Mouse (Mus musculus) kidney, adult 2 months (tissue): ENCODE data around the gene Il11ra1.

Experiments used
- CTCF ChIP-seq: fragments of 200-500 bp; conservative IDR thresholded peaks from 2 replicates; pipeline ENCODE4 v1.5.1; 2011; ENCODE audit warnings: low read depth, mild to moderate bottlenecking, control low read depth, low read length, moderate library complexity, mixed read lengths; ENCODE audit not compliant: insufficient read depth, insufficient read length
- POLR2A ChIP-seq: fragments of 200-500 bp; IDR thresholded peaks from one replicate; pipeline ENCODE4 v1.6.1; 2011; ENCODE audit warnings: low read depth, low read length, control low read depth

- TF ChIP-seq CTCF (no peak), POLR2A (no peak)
These were observed 44.3 kb downstream of the Il11ra1 start for GRCm38 (mm10) chr4:41744131-41744530.
